Mouse (Mus musculus): ENCODE data around the gene Mmp14. TPM values are rescaled to one million over a fixed set of nuclear protein-coding genes. Genes with fewer than 3 reads are reported as not detected.
A peak's percentile ranks its signal among the peaks of the same experiment; 100 is the strongest.

Mmp14 gene
- total RNA-seq, 2 experiments from 2014 or later, result 115 to 167 TPM

DNA sequence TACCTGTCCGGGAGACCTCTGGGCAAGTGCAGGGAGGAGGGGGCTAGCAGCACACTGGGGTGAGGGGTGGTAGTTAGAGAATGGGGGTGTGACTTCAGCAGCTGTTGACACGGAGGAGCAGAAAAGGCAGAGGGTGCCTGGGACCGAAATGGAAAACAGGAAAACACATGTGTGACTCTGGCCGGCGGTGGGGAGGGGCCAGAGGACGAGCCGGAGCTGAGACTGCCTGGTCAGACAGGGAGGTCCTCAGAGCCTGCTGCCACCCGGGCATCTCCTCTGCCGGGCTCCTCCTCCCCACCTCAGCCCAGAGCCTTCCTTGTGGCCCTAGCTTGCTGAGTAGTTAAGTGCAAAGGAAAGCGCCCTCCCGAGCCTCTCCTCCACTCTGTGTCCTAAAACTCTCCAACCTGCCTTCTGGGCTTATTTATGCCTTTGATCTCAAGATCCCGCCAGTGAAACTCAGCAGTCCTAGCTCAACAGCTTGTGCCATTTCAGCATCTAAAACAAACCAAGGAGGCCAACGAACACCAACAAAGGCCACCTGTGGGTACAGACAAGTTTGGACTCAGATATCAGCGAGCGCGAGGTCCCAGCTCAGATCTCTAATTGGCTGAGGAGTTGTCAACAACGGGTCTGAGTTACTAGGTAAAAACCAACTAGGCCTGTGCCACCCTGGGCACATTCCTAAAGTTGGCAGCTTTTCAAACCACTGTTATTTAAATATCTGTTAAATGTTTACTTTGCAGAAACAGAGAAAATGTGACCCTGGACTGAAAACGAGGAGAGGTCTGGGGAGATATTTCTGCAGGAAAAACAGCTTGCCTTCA, 17.3 kb upstream of the Mmp14 start:
- DNase-seq, result no peak

DNA sequence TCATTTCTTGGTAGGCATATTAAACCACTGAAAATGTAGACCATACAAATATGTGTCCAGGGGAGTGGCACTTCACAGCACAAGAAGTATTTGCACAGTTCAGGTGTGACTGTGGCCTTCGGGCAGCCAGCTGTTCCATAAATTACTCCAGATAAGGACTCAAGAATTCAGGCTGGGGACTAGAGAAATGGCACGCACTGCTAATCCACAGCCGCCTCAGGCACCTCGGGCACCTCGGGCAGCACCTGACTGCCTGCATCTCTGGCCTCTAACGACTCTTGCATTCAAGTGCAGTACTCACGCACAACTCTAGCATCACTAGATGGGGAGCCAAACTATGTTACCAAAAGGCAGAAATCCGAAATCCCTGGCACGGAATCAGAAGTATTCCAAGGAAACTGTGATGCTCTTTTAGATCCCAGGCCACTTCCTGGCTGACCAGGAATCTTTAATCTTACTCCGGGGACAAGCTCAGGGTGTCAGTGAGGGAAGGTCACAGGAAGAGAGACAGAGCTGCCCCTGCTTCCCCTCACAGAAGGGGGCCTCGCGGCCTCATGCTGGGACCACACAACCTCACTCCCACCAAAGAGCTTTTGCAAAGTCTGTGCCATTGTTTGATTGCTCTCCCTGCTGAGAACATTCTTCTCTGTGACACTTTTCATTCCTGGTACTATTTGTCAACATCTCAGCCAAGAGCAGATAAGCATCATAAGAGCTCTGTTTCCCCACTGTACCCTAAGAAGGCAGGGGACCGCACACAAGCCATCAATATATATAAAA, 16.0 kb upstream of the Mmp14 start:
- no peak for DNase-seq

DNA sequence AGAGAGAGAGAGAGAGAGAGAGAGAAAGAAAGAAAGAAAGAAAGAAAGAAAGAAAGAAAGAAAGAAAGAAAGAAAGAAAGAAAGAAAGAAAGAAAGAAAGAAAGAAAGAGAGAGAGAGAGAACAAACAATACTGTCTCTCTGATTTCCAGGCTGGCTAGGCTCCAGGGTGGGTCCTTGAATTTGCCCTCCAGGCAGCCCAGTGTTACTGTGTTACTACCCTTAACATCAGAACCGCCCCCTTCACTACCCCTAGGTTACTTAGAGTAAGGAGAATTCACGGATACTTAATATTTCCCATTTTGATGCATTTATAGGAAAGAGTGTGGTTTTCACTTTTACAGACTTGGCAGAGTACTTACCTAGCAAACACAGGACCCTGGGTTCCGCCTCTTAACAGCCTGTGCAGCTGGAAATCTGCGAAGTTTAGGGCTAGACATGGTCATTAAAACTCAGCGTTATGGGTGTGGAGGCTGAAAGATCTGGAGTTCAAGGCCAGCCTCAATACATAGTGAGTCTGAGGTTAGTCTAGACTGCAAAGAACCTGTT, 15.1 kb upstream of the Mmp14 start:
- no peak for DNase-seq

DNA sequence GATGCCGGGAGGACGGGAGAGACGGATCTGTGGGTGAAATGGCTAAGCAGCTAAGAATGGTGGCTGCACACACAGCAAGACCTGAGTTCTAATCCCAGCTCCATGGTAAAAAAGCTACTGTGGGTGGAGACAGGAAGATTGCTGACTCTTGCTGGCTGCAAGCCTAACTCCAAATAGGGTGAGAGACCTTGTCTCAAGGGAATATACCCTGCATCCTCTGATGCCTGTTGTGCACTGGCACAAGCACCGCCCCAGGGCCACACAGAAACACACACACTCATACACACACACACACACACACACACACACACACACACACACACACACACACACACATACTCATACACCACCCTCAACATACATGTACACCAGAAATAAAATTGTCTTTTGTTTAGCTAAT, 14.6 kb upstream of the Mmp14 start:
- no peak for DNase-seq

DNA sequence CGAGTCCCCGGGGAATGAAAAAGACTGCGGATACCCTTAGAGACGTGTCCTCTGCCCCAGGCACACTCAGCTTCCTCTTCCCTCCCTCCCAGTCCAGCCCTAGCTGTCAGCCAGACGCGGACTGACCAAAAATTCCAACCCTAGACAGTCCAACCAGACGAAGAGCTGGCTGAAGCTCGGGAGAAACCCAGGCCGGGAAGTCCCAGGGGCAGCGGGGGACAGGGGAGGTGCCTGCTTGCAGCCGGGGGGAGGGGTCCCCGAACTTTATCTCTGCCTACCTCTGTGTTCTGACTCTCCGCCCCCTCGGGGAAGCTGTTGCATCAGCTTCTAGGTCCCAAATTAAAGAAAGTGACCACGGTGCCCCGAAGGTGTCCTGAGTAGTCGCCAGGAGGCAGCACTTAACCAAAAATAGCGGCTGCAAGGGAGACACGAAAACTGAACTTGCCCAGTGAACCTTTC, 13.8 kb upstream of the Mmp14 start, which contains the start of gene Slc7a7:
Gene Slc7a7, minus strand, starts transcription at position 158 of the 459 bp plus-strand sequence.
- no peak for DNase-seq

DNA sequence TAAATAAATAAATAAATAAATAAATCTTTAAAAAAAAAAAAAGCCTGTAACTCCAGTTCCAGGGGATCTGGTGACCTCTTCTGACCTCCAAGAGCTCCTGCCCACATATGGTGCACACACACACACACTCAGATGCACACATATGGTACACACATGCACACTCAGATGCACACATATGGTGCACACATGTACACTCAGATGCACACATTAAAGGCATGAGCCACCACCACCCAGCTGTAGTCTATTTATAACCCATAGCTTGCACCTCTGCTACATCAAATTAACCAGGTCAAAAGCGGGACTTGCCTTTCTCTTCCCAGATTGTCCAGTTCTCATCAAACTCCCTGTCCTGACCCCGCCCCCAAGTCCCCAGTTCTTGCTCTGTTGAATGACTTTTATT, 10.4 kb upstream of the Mmp14 start:
- no peak for DNase-seq

DNA sequence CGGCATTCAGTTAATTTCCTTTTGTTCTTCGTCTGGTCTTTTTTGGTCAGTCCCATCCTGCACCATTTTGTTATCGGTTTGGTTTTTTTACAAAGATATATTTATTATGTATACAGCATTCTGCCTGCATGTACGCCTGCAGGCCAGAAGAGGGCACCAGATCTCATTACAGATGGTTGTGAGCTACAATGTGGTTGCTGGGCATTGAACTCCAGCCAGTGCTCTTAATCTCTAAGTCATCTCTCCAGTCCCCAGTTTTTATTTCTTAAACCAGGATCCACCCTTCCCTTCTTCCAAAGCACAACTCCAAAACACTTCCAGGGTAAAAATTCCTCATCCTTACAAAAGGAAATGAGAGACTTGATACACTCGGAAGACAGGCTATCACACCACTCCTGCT, 8.0 kb upstream of the Mmp14 start:
- DNase-seq, result no peak

DNA sequence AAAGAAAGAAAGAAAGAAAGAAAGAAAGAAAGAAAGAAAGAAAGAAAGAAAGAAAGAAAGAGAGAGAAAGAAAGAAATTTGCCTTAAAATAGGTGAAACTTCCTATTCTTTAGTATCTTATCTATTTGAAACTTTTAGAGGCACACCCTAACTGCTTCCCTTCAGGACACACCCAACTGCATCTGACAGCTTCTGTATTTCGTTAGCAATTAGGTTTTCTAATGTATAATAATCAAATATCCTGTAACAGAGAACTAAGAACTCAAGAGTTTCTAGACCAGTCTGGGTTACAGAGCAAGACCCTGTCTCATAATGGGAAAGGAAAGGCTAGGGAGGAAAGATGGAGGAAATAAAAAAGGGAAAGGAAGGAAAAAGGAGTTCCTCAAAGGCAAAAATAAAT, 6.8 kb upstream of the Mmp14 start:
- no peak for DNase-seq

DNA sequence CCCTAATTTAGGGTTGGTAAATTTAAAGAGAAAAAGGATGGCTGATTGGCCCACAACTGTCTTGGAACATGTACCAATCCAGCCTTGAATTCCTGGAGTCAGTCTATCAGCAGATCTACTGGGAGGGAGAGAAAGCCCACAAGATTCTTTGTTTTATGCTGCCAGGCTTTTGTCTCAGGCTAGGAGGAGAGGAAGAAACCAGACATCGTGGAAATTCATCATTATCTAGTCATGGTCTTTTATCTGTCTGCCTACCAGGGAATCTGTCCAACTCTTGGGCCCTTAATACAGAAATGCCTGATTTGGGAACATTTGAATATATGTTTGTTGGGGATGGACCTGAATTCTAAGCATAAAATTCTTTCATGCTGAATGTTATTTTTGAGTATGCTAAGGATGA, 5.9 kb upstream of the Mmp14 start:
- DNase-seq, result no peak

DNA sequence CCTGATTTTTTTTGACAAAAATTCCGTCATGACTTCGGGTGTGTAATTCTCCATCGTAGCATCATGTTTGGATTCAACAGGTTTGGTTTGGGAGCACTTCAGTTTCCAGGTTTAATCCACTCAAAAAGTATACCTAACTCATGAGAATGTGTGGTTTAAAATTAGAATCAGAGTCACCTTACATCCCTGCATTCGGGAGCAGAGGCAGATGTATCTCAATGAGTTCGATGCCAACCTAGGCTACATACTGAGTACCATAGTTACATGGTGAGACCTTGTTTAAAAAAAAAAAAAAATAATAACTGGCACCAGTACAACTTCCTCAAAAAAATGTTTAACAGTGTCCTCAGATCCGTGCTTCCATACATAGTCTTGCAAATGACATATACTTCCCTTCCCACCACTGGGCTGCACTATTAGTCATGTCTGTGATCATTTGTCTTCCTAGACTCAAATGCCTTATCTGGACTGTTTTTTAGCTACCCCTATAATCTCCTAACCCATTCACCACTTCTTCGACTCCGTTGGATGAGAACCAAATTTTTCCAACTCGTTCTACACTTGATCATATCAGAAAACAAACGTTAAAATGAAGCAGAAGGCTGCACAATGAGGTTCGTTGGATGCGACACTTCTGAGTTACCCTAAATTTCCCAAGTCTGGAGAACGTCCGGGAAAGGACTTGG, 5.3 kb upstream of the Mmp14 start:
- no peak for DNase-seq

DNA sequence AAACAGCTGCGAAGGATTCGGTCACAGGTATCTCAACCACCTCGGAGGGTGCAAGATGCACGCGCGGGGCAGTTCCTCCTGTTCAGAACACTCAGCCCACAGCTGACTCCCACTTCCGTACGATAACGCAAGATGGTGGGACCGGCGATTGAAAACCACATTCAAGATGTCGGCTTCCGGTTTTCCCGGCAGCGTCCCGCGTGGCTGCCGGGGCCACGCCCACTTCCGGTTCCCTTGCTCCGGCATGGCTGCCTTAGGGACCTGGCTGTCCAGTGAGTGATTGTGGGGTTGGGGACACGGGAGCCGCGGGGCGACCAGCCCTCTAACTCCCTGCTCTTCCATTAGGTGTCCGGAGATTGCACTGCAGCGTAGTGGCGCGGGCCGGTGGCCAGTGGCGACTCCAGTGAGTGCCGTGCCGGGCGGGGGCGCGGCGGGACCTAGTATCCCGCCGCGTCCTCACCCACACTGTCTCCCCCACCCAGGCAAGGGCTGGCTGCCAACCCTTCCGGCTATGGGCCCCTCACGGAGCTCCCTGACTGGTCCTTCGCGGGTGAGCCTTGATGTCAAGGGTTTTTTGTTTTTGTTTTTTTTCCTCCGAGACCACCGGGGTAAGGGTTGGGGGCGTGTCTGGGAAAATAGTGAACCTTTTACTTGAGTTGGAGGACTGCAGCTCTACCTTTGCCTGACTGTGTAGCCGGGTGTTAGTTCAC, 4.6 kb upstream of the Mmp14 start, which contains the start of gene Mrpl52:
Gene Mrpl52, plus strand, starts transcription at position 221 of the 710 bp plus-strand sequence.
- DNase-seq, result peak; percentile 94

DNA sequence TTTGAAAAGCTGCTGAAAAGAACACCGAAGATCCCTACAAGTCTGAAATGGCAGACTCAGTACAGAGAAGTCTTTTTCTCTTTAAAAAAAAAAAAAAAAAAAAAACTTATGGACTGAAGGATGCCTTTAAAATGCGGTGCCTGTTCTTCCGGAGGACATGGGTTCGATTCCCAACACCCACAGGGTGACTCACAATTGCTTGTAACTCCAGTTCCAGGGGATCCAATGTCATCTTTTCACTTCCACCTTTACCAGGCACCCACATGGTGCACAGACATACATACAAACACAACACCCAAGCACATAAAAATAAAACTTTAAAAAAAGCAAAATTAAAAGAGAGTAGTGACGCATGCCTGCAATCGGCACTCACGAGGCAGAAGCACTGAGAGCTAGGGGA, 3.7 kb upstream of the Mmp14 start:
- no peak for DNase-seq

DNA sequence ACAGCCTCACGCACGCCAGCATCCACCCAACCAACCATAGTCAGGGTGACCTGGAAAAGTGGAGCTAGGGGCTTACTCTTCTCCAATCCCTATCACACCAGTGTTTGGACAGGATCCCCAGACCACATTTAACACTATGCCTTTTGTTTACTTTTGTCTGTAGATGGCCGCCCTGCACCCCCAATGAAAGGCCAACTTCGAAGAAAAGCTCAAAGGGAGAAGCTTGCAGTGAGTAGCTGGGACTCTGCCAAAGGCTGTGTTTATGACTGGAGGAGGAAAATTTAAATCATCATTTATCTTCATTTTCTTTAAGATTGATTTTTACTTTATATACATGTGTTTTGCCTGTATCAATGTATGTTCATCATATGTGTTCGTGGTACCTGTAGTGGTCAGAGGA, 3.0 kb upstream of the Mmp14 start:
- DNase-seq, result no peak

DNA sequence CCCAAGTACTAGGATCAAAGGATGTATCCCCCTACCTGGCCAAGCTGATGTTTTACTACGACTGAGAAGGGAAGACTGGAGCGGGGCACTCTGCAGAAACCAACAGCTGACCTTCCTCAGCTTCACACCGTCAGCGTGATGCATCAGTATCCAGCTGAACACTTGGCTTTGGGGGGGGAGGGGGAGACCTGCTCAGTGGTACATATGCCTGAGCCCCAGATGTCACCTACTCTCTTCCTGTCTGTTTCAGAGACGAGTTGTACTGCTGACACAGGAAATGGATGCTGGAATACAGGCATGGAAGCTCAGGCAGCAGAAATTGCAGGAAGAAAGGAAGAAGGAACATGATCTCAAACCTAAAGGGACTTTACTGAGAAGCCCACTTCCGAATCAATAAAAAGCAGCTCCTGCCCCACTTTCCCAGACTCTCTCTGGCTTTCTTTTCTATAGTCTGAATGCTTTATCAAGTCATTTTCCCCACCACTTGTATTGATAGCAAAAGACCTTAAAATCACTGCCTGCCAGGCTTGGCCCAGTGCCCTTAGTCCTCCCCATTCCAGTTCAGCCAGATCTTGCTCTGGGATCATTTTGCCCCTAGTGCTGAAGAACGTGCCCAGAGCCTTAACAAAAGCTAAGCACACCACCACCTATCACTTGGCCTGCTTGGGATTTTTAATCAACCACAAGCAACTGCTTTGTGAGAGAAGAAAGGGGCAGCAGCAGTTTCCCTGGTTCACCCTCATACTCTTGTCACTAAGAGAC, 1.9 kb upstream of the Mmp14 start:
- DNase-seq, result no peak

DNA sequence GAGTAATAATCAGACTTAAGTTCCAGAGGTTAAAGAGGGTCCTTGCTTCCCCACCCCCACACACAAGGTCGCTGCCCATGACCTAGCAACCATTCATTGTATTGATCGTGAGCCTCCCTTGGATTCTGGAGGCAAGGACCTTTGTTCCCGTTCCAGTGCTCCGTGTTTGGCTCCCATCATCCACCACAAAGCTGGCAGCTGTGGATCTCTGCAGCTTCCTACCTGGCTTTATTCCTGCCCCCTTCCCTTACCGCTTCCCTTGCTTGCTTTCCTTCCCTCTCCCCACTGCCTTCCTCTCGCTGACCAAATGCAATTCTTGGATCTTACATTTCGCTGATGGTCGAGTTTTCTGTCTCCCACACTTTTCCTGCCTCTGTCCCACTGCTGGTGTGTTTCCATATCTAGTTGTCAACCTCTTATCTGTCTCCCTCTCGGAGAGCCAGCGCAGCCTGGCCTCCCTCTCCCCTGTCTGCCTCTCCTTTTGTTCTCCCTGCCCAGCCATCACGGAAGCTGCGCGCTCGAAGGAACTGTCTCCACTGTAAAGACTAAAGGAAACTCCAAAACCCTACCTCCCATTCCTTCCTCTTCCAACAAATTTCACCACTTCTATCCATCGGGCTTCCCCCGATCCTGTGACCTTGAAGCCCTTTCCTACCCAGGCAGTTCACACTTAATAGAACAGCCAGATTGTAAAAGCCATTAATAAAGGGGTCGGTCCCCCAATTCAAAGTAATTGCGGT, 836 bp upstream of the Mmp14 start:
- DNase-seq, result no peak

DNA sequence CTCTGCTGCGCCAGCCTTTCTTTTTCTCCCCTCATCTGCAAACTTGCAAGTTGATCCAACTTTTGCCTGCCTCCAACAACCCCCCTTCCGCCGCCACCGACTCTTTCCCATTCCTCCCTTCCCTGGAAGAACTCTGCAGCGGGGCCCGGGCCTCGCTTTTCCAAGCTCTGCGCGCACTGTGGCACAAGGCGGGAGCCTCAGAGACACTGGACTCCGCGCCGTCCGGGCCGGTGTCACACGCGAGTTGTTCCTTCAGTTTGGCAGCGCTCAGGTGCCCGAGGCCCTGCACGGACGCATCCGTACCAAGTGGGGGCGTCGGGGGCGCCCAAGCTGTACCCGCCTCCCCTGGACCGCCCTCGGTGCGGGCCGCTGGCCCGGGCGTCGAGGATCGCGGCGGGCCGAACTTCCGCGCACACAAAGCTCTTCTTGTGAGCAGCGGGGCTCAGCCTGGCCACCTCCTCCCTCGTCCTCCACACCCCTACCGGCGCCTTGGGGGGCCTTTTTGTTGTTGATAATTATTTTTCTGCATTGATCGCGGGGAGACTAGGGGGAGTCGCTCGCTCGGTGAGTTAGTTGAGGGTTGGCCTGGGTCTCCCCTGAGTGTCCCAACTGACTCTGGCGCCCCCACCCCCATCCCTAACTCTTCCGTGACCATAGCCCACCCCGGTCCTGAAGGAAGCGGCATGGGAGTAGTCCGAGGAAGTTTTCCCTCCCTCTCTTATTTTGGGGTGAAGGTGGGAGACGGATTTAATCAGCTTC, 845 bp downstream of the Mmp14 start:
- peak; percentile 51 for DNase-seq

DNA sequence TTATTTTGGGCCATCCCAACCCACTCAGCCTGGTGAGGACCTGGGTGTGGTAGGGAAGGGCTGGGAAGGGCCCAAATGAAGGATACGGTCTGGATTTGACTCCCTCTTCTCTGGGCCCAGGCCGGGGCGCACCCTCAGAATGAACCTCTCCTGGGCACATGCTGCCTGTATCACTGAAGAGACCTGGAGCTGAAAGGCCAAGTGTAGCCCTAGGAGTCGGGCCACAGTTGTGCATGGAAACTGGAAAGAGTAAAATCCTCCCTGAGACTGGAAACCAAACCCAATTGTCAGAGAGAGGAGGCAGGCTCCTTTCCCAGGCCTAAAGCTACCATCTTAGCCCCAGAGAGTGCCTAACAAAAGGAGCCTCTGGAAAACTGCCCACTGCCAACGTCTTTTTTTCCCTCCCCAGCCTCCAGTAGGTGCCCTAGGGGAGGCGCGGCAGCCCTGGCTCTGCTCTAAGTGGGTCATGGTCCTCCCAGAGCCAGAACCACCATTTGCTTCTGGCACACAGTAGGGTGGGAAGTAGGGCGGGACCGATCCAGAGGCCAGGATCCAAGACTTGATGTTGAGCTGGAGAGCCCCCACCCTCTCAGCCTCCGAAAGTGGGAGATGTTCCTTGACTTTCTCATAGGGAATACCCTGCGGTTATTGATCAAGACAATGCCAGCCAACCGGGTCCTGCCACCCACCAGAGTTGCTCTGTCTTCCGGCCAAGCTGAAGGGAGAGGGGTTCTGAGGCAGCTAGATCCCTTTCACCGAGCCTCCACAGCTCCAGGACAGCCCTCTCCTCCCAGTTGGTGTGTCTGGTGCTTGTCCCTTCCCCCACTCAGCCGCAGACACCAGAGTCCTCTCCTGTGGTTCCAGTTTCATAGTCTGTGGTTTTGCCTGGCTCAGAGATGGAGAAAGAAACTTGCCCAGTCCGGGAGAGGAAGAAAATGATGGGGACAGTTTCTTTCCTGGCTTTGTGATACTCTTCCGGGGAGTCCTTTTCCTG, 1.7 kb downstream of the Mmp14 start:
- DNase-seq, result no peak

DNA sequence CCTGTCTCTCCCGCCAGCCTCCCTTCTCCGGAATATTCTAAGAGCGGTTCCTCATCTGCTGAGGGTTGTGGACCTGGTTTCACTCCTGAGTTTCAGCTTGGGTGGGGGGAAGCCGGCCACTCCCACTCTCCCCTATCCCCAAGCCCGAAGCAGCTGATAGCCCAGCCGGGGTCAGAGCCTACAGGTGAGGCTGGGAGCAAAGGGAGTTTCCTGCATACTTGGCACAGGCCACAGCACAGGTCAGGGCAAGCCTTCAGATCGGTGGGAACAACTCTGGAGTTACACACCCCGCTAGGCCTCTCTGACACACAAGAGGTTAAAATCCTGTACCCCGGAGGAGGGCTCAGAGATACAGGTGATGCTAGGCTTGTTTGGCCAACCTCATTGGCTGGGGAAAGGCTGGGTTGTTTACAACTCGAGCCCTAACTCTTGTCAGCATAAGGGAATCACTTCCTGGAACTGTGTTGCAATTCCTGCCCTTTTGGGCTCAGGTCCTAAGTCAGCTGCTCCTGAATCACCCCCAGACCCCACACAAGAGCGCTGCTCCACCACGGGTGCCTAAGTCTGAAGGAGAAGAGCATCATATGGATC, 2.6 kb downstream of the Mmp14 start:
- DNase-seq, result no peak
